Mouse (Mus musculus) hindbrain, embryonic 10.5 days (tissue): ENCODE data around the gene Kif21a. TPM values are rescaled to one million over a fixed set of nuclear protein-coding genes. Genes with fewer than 3 reads are reported as not detected.

Experiments used
- DNase-seq: peaks from one replicate; pipeline ENCODE4 v3.0.0-alpha.2; 2017; ENCODE audit warnings: low spot score
- H3K27ac ChIP-seq: fragments of 300-500 bp; sonication (generic); 2 replicates; pipeline ENCODE4 v1.5.1; 2016; ENCODE audit warnings: mild to moderate bottlenecking, moderate library complexity
- H3K27me3 ChIP-seq: fragments of 300-500 bp; sonication (generic); 2 replicates; pipeline ENCODE4 v1.6.1; 2016; ENCODE audit warnings: mild to moderate bottlenecking; ENCODE audit not compliant: poor library complexity, insufficient read depth, severe bottlenecking
- H3K36me3 ChIP-seq: fragments of 300-500 bp; sonication (generic); 2 replicates; pipeline ENCODE4 v1.6.1; 2016; ENCODE audit warnings: mild to moderate bottlenecking, moderate library complexity
- H3K4me1 ChIP-seq: fragments of 300-500 bp; sonication (generic); replicated peaks from 2 replicates; pipeline ENCODE4 v1.6.1; 2016; ENCODE audit warnings: mild to moderate bottlenecking
- H3K4me3 ChIP-seq: fragments of 300-500 bp; sonication (generic); 2 replicates; pipeline ENCODE4 v1.5.1; 2016; ENCODE audit warnings: mild to moderate bottlenecking, moderate library complexity
- H3K9me3 ChIP-seq: fragments of 300-500 bp; sonication (generic); 2 replicates; pipeline ENCODE4 v1.6.1; 2016; ENCODE audit warnings: mild to moderate bottlenecking, moderate library complexity
- WGBS: fragments of 180-500 bp; shearing (Covaris S2); methylation state at CpG from one replicate; pipeline ENCODE4 v1.1.7; 2016; 5-methylcytosine and 5-hydroxymethylcytosine counted together
- polyA plus RNA-seq: library from polyadenylated mRNA; unstranded; fragments of >200 nt; fragmentation: Nextera tagmentation; extraction: Ambion mirVana; gene quantifications from 2 replicates; pipeline ENCODE4 v1.2.1, GENCODE M21; 2016

The Kif21a gene
- polyA plus RNA-seq, 1 experiment from 2014 or later: 28.6 TPM

GRCm38 (mm10) chr15:91047627-91048026 is 2.1 kb downstream of the Kif21a start:
- Histone ChIP-seq H3K27ac (peak overlapping the region; percentile 69; the same call in 1 of the 2 replicates), H3K4me3 (peak overlapping the region; percentile 92)

GRCm38 (mm10) chr15:91046506-91046905 is 3.2 kb downstream of the Kif21a start:
- Histone ChIP-seq H3K4me3 (peak overlapping the region; percentile 24; the same call in 1 of the 2 replicates), H3K36me3 (peaks cover 38% of the 10 kb centered on the region), H3K9me3 (no peaks in the 10 kb centered on the region), H3K4me1 (peaks cover 41% of the 10 kb centered on the region), H3K27me3 (no peaks in the 10 kb centered on the region), H3K27ac (no peak overlapping the region)
- peak; percentile 22 for DNase-seq
- 80% methylated on average over 8 of the region's 8 CpGs for WGBS

More at GRCm38 (mm10) chr15:91047627-91048026, 2.1 kb downstream of the Kif21a start:
- no peak for DNase-seq
- peaks cover 47% of the 10 kb centered on the region for H3K4me1 ChIP-seq
- WGBS: 79% methylated on average over 11 of the region's 11 CpGs
- no peaks in the 10 kb centered on the region for H3K9me3 ChIP-seq
- H3K36me3 ChIP-seq: peaks cover 30% of the 10 kb centered on the region
- no peaks in the 10 kb centered on the region for H3K27me3 ChIP-seq

GRCm38 (mm10) chr15:91043263-91043662 is 6.5 kb downstream of the Kif21a start:
- peaks cover 38% of the 10 kb centered on the region for H3K36me3 ChIP-seq
- no peak overlapping the region for H3K27ac ChIP-seq
- H3K4me3 ChIP-seq: no peak overlapping the region
- 90% methylated on average over 4 of the region's 4 CpGs for whole genome bisulfite sequencing
- no peaks in the 10 kb centered on the region for H3K9me3 ChIP-seq
- DNase-seq: no peak
- no peaks in the 10 kb centered on the region for H3K27me3 ChIP-seq
- peaks cover 18% of the 10 kb centered on the region for H3K4me1 ChIP-seq

DNA sequence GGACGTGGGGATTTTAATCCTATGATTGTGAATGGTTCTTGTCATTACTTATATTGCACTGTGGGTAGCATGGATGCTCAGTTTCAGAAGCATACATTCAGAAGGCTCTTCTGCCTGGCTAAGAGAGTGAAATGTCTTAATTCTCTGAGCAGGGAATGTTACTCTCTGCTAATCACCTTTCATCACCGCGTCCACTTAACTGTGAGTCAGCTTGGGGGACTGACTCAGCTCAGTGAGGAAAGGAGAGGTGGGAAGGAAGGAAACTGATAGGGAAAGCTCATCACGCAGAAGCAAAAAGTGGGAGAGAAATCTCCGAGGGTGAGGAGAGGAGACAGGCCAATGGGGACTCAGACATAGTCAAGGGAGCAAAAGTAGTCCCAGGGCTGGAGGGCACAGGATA is 10.9 kb downstream of the Kif21a start:
- H3K27me3 ChIP-seq: no peaks in the 10 kb centered on the region
- no peaks in the 10 kb centered on the region for H3K9me3 ChIP-seq
- DNase-seq: no peak
- H3K36me3 ChIP-seq: peaks cover 43% of the 10 kb centered on the region
- no peak overlapping the region for H3K27ac ChIP-seq
- H3K4me1 ChIP-seq: peaks cover 14% of the 10 kb centered on the region
- no peak overlapping the region for H3K4me3 ChIP-seq
- 90% methylated on average over 5 of the region's 5 CpGs for WGBS

GRCm38 (mm10) chr15:91034090-91034489 is 15.7 kb downstream of the Kif21a start:
- Histone ChIP-seq H3K27me3 (no peaks in the 10 kb centered on the region), H3K36me3 (peaks cover 53% of the 10 kb centered on the region), H3K4me1 (peaks cover 19% of the 10 kb centered on the region), H3K4me3 (no peak overlapping the region), H3K27ac (peak overlapping the region; percentile 37), H3K9me3 (peaks cover 9% of the 10 kb centered on the region; the same call in 1 of the 2 replicates)
- WGBS: 56% methylated on average over 4 of the region's 4 CpGs
- no peak for DNase-seq

DNA sequence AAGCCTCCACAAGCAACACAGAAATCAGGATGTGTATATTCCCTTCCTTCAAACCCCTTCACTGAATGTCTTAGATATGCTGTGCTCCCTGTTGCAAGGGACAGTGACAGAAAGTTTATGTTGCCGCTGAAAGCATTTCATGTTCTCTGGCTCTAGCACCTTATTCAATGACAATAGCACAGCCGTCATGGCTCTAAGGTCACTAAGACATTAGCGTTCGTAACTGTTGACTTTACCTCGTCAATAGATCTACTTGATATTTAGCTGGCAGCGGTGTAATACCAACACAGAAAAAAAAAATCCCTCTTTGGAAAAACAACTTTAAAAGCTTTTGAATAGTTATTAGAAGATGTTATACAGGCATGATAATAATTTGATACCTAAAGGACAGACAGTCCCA is 16.2 kb downstream of the Kif21a start:
- H3K27ac ChIP-seq: peak overlapping the region; percentile 37; the same call in 1 of the 2 replicates
- peaks cover 9% of the 10 kb centered on the region; the same call in 1 of the 2 replicates for H3K9me3 ChIP-seq
- no peaks in the 10 kb centered on the region for H3K27me3 ChIP-seq
- peaks cover 58% of the 10 kb centered on the region for H3K36me3 ChIP-seq
- peaks cover 19% of the 10 kb centered on the region for H3K4me1 ChIP-seq
- H3K4me3 ChIP-seq: no peak overlapping the region
- 80% methylated on average over 6 of the region's 6 CpGs for WGBS
- no peak for DNase-seq

- Histone ChIP-seq H3K36me3 (peaks cover 48% of the 10 kb centered on the region), H3K4me3 (no peak overlapping the region), H3K27me3 (no peaks in the 10 kb centered on the region), H3K27ac (0 out of 2 replicates have a peak overlapping the region, but pooled peaks have one; percentile 53), H3K9me3 (peaks cover 14% of the 10 kb centered on the region), H3K4me1 (peaks cover 6% of the 10 kb centered on the region)
- 88% methylated on average over 10 of the region's 10 CpGs for WGBS
- no peak for DNase-seq
Measured at GRCm38 (mm10) chr15:91028962-91029361, 20.8 kb downstream of the Kif21a start.

GRCm38 (mm10) chr15:91028494-91028893 is 21.3 kb downstream of the Kif21a start:
- no peak for DNase-seq
- H3K27ac ChIP-seq: 0 out of 2 replicates have a peak overlapping the region, but pooled peaks have one; percentile 53
- peaks cover 48% of the 10 kb centered on the region for H3K36me3 ChIP-seq
- H3K4me3 ChIP-seq: no peak overlapping the region
- H3K9me3 ChIP-seq: peaks cover 14% of the 10 kb centered on the region
- WGBS: 75% methylated on average over 10 of the region's 10 CpGs
- H3K27me3 ChIP-seq: no peaks in the 10 kb centered on the region
- H3K4me1 ChIP-seq: 0 out of 2 replicates have a peak, but pooled peaks cover 3% of the 10 kb centered on the region

DNA sequence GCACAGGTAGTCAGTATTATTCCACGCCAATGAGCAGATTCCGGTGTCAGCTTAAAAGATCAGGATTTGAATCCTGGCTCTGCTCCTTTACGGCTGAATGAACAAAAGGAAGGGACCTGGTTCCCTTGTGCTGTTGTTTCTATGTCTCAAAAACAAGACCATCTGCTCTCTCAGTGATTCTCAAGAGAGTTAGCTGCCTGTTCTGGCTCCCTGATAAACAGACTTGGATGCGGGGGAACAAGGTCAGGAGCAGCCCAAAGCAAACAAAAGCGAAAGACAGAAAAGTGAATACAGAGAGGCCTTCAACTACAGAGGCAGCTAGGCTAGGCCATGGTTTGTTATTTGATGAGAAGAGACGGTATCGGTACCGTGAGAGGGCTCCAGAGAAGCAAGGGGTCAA is 27.5 kb downstream of the Kif21a start:
- WGBS: 66% methylated on average over 8 of the region's 8 CpGs
- Histone ChIP-seq H3K9me3 (peaks cover 6% of the 10 kb centered on the region; the same call in 1 of the 2 replicates), H3K27ac (peak overlapping the region; percentile 78), H3K4me1 (peaks cover 53% of the 10 kb centered on the region), H3K4me3 (no peak overlapping the region), H3K27me3 (no peaks in the 10 kb centered on the region), H3K36me3 (peaks cover 25% of the 10 kb centered on the region)
- DNase-seq: no peak

- no peaks in the 10 kb centered on the region for H3K27me3 ChIP-seq
- H3K36me3 ChIP-seq: peaks cover 20% of the 10 kb centered on the region
- H3K27ac ChIP-seq: peak overlapping the region; percentile 95
- no peak for DNase-seq
- no peak overlapping the region for H3K4me3 ChIP-seq
- H3K4me1 ChIP-seq: peaks cover 74% of the 10 kb centered on the region
- WGBS: 28% methylated on average over 3 of the region's 3 CpGs
- 0 out of 2 replicates have a peak, but pooled peaks cover 5% of the 10 kb centered on the region for H3K9me3 ChIP-seq
Measured at GRCm38 (mm10) chr15:91018861-91019187, 30.9 kb downstream of the Kif21a start.

- no peaks in the 10 kb centered on the region for H3K27me3 ChIP-seq
- H3K27ac ChIP-seq: peak overlapping the region; percentile 95
- H3K9me3 ChIP-seq: 0 out of 2 replicates have a peak, but pooled peaks cover 5% of the 10 kb centered on the region
- DNase-seq: peak; percentile 81
- H3K36me3 ChIP-seq: peaks cover 20% of the 10 kb centered on the region
- 17% methylated on average over 9 of the region's 9 CpGs for WGBS
- peak overlapping the region; percentile 28 for H3K4me3 ChIP-seq
- peaks cover 76% of the 10 kb centered on the region for H3K4me1 ChIP-seq
Measured at GRCm38 (mm10) chr15:91018161-91018860, 31.4 kb downstream of the Kif21a start.

DNA sequence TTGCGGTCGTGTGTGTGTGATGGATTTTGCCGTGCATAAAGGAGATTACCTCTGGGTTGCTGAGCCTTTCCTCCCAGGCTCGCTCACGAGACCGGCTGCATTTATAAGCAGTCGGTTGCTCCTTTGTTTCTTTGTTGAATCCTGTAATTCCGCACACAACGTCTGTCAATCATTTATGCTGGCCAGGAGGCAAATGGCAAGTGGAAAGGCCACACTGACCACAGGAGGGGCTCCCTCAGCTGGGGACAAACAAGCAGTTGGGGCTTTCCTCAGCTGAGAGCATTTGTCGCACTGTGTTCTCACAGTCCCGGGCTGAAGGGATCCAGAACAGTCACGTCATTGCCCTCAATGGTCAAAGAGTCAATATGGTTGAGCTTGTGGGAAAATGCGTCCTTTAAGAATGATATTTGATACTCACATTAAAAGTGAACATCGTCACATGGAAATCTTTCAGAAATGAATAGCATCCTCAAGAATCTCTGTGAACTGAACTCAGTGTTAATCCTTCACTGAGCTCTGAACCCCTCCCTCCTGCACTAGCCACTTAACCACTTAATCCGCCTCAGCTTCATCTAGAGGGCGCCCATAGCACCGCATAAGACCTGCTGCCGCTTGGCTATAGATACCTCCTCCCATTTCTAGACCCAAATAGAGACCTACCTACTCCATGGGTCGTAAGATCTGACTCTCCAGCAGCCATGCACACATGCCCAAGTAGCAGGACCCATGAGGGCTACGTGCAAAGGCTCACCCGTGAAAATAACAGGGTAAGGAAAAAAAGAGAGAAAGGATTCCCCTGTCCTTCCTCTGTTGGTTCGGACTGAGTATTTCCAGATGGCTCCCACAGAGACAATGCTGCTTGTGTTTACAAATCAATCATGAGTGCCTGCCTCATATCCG is 32.2 kb downstream of the Kif21a start:
- Histone ChIP-seq H3K36me3 (peaks cover 21% of the 10 kb centered on the region), H3K4me1 (peaks cover 79% of the 10 kb centered on the region), H3K9me3 (0 out of 2 replicates have a peak, but pooled peaks cover 5% of the 10 kb centered on the region), H3K4me3 (peak overlapping the region; percentile 28), H3K27me3 (no peaks in the 10 kb centered on the region), H3K27ac (peak overlapping the region; percentile 95)
- peak; percentile 76 for DNase-seq
- 25% methylated on average over 23 of the region's 23 CpGs for WGBS
